Mouse (Mus musculus): ENCODE data around the gene Rab4b.
A peak's percentile ranks its signal among the peaks of the same experiment; 100 is the strongest.

The Rab4b gene

DNA sequence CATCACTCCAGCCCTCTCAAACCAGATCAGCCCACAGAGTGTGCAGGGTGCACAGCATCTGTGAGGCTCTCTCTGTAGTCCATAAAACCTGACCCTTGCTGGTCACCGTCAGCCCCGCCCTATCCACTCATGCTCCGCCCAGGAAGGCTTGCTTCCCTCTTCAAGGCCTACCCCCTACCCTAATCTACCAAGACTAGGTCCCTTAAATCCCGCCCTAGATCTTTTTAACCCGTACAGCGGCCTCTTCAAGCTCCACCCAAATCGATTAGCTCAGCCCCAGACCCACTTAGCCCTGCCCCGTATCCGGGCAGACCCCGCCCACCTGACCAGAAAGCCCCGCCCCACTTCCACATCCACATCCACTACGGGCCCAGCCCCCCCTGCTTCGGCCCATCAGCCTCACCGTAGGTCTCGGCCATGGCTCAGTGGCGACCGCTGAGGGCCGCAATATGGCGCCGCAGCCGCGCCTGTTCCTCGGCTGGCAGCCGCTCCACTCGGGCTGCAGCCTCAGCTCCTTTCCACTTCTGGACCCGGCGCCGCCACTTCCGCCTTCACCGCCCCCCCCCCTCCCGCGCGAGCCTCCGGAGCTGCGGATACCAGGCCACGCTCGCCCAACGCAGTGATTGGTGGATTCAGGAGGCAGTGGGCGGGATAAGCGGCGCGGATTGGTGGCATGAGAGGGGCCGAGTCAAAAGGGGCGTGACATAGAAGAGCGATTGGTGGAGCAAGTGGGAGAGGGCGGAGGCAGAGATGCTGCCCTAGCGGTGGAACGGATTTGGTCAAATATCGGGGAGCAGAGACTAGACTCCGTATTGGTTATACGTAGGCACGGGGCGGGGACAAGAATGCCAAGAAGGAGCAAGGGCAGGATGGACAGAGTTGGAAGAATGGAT lies at the start of gene Rab4b:
TSS of gene Rab4b (minus strand) at position 573 of the 893 bp plus-strand sequence.
- peak; percentile 98 for DNase-seq (ENCODE audit: extremely low read depth, insufficient read length, low spot score)

DNA sequence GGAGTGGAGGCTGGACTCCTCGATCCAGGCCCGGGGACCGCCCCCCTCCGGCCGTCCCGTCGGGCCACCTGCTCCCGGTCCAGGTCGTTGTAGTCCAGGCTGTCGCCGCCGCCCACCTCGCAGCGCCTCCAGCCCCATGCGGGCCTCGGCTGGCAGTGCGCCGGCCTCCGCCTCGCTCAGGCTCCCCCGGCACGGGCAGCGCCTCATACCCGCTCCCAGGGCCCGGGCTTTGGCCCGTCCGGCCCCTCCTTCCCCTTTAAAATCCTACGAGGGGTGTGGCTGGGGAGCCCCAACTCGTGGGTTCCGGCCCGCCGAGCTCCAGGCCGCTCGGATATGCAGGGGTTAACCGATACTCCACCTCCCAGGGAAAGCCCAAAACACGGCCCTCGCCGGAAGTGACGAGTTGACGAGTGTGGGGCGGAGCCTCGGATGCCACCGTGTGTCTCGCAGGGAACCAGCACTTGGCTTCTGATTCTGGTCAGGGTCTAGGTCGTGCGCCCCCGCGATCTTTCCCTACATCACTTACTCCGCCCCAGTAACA lies 49.7 kb upstream of the Rab4b start, which contains the start of gene Itpkc:
TSS of gene Itpkc (minus strand) at position 381 of the 541 bp plus-strand sequence.
- DNase-seq (ENCODE audit: extremely low read depth, insufficient read length, low spot score) = peak; percentile 89

DNA sequence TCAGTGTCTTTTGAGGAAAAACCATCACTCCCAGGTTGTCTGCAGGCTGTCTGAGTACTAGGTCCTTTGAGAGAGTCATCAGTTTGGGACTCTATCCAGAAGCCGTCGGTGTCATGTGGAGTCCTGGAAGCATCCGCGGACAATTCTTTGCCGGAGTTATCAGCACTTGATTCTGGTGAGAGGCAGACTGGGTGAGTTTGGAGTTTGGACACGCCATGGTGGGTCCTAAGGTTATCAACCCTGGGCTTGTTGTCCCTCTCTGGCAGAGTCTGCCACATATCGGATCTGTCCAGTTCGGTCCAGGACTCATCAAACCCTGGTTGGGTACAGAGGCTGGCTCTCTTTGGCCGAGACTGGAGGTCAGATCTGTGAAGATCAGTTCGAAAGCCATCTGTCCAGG lies 49.0 kb upstream of the Rab4b start:
- DNase-seq (ENCODE audit: extremely low read depth, insufficient read length, low spot score) = no peak

DNA sequence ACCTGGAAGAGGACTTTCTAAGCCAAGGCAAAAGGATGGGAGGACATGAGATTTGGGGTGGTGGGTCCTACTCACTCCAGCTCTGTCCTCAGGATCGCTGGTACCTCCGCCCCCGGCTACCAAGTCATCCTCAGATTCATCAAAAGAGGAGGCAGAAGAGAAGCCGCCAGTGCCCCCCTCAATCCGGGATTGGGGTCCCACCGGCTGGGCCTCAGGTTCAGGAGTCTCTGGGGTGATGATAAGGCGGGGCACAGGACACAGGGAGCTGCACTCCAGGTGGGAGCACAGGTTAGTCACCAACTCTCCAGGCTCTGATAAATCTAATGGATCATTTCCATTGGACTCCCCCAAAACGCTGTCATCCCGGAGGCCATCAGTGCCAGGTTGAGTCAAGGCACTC lies 48.6 kb upstream of the Rab4b start:
- no peak for DNase-seq (ENCODE audit: extremely low read depth, insufficient read length, low spot score)

DNA sequence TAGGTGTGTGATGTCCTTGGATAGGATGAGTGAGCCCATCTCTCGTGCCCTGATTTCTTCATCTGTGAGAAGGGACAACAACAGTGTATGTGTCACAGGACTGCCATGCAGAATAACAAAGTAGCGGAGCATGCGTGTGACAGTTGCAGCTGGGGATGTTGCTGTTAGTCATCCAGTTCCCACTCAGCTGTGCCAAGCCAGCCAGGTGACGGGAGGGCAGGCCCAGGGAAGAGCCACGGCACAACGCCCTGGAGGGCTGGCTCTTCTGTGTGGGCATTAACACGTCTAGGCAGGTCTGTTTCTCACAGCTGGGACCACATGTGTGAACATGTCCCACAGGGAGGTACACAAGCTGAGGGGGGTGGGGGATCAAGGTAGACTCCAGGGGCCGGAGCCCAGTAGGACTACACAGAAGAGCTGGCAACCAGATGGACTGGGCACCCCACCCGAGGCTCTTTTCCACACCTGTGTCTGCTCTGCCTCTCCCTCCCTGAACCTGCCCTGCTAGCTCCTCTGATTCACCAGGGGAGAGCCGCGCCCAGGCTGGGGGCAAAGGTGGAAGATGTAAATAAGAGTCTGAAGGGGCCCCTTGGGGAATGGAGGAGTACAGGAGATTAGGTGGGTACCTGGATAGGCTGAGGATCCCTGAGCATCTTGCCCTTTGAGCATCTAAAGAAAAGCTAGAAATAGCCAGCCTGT lies 46.3 kb upstream of the Rab4b start:
- peak; percentile 41 for DNase-seq (ENCODE audit: extremely low read depth, insufficient read length, low spot score)

DNA sequence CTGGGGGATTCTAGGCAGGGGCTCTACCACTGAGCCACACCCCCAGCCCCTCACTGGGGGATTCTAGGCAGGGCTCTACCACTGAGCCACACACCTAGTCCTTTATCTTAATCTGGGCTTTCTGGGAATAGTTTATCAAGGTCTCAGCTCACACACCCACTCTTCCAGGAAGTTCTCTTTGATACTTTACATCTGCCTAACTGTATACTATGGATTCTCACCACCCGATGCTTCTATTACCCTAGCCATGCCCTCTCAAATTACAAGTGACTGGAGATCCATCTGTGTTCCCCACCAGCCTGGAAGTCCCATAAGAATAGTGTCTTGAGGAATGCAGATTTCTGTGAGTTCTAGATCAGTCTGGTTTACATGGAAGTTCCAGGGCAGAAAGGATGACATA lies 43.8 kb upstream of the Rab4b start:
- DNase-seq (ENCODE audit: extremely low read depth, insufficient read length, low spot score) = no peak

DNA sequence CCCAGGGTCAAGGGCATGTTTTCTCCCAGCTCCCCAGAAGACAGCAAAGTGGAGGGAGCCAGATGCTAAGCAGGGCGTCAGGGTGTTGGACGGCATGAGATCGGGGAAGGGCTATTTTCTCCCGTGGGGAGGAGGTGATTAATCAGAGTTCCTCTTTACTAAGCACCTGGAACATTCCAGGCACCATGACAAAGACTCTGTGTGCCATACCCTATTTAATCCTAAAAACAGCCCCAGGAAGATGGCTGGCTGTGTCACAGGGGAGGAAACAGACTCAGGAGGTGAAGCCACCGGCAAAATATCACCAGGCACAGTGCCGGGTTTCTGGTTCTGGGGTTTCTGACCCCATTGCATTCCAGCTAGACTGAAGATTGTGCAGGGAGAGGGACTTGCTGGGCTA lies 43.2 kb upstream of the Rab4b start:
- DNase-seq (ENCODE audit: extremely low read depth, insufficient read length, low spot score) = no peak

DNA sequence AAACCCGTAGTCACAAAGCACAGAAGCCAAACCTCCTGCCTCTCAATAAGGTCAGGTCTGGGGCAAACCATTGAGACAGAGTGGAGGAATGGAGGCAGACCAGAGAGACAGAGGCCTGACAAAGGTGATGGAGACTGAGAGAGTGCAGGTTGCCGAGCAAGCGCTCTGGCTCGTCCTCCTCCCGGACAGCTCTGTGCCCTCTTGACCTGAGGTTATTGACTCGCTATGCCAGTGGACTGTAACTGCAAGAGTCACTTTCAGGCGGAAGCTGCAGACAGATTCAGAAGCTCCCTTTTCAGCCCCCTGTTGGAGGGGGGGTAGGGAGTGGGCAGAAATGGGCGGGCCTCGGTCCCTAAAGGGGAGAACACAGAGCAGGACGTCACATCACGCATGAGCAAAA lies 41.2 kb upstream of the Rab4b start:
- DNase-seq (ENCODE audit: extremely low read depth, insufficient read length, low spot score) = no peak

DNA sequence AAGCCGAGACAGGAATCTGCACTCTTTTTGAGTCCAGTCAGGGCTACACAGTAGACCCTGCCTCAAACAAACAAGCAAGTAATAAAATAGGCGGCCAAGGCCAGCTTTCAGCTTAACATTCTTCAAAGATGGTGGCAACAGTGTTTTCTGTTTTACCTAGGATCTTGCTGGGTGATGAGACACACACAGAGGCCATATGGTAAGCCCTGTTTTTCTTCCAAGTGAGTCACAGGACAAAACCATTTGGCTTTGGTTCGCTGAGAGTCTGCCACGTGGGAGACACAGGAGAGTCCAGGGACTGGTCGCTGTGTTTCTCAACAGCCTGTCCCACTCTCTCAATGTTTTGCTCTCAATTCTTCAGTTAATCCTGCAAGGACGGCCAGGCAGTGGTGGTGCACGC lies 39.9 kb upstream of the Rab4b start:
- peak; percentile 71 for DNase-seq (ENCODE audit: extremely low read depth, insufficient read length, low spot score)

DNA sequence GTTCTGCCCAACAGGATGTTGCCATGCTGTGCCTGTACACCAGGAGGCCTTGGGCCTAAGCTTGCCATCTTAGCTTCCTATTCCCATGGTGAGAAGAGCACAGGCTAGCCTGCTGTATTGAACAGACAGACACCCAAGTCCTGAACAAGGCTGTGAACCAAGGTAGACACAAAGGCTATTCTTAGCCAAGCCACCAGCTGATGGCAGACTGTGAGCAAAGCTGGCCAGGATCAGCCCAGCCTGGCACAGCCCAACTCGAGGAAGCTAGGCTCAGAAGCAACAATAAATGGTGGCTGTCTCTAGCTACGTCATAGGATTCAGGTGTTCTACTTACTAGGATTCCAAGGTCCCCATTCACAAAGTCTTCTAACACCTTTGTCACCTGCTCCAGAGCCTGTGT lies 33.9 kb upstream of the Rab4b start:
- no peak for DNase-seq (ENCODE audit: extremely low read depth, insufficient read length, low spot score)

DNA sequence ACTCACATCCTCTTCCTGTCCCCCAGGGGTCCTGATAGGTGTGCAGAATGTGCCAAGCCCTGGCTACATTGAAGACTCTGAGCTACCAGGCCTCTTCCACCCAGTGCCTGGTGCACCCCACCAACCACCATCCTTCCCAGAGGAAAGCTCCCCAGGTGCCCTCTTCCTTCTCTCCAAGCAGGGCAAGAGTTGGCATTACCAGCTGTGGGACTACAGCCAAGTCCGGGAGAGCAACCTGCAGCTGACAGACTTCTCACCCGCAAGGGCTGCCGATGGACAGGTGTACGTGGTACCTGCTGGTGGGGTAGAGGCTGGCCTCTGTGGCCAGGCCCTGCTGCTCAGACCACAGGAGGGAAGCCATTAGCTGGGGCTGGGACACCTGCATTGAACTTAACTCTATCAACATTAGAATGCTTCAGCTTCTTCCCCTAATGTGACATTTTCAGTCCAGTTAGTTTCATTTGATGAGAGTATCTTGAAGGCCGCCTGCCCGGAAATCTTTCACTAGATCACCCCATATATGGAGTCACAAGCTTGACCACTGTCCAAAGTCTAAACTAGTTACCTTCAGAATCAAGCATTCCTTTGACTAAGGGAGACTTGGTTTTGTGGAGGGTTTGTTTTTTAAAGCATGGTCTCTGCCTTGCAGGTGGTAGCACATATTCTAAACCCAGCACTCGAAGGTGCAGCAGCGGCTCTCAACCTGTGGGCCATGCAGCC lies 25.2 kb upstream of the Rab4b start:
- no peak for DNase-seq (ENCODE audit: extremely low read depth, insufficient read length, low spot score)

DNA sequence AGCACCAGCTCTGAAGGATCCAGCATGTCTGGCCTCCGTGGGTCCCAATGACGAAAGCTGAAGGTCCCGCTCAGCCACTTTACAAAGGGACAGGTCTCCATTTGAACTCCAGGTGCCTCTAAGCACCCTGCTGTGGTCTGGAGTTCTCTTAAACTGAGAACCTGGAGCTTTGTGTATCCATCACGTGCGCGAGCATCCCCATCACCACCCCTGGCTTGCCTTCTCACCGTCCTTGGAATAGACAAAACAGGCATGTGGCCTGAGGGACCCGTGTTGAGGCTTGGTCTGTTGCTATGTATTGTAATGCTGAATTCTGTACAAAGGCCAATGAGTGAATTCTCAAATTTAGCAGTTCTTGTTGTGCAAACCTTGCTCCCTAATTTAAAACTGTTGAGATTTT lies 20.1 kb upstream of the Rab4b start:
- DNase-seq (ENCODE audit: extremely low read depth, insufficient read length, low spot score) = no peak

DNA sequence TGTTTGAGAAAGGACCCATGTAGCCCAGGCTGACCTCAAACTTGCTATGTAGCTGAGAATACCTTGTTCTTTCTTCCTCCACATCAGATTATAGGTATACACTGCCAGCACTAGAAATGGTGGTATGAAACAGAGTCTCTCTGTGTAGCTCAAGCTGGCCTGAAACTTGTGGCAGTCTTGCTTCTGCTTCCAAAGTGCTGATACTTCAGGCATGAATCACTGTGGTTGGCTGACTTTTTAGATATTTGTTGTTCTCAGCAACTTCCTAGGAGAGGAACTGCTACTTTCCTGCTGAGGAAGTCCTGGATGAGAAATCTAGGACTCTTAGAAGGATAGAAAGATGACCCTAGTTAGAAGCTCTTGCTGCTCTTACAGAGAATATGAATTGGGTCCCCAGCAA lies 19.7 kb upstream of the Rab4b start:
- no peak for DNase-seq (ENCODE audit: extremely low read depth, insufficient read length, low spot score)

DNA sequence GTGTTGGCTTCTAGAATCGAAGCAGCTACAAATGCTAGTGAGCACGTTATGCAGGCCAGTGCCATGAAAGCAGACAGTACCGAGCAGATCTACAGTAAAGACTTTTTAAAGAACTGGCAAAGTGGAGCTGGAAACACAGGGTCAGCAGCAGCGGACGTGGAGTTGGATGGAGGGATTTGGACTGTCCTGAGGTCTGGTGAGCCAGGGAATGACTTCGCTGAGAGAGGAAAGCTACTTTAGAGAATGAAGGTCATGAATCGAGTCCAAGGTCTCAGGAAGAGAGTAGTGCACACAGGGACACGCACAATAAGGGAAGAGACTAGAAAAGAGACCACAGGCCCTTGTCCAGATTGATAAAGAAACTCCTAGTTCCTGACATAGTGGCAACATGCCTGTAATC lies 18.9 kb upstream of the Rab4b start:
- DNase-seq (ENCODE audit: extremely low read depth, insufficient read length, low spot score) = no peak

DNA sequence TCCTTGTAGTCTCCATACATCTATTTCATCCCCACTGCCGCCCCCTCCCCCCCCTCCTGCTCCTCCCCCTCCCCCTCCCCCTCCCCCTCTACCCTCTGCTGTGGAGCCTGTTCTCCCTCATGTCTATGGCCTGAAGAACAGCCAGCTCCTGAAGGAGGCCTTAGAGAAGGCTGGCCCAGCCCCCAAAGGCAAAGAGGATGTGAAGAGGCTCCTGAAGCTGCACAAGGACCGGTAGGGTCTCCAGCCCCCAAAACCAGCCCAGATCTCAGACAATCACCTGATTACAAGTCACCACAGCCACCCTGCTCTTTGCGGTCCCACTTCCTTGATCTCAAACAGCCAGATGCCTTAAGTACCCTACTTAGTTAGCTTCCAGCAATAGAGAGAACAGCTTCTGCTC lies 18.4 kb upstream of the Rab4b start:
- no peak for DNase-seq (ENCODE audit: extremely low read depth, insufficient read length, low spot score)

DNA sequence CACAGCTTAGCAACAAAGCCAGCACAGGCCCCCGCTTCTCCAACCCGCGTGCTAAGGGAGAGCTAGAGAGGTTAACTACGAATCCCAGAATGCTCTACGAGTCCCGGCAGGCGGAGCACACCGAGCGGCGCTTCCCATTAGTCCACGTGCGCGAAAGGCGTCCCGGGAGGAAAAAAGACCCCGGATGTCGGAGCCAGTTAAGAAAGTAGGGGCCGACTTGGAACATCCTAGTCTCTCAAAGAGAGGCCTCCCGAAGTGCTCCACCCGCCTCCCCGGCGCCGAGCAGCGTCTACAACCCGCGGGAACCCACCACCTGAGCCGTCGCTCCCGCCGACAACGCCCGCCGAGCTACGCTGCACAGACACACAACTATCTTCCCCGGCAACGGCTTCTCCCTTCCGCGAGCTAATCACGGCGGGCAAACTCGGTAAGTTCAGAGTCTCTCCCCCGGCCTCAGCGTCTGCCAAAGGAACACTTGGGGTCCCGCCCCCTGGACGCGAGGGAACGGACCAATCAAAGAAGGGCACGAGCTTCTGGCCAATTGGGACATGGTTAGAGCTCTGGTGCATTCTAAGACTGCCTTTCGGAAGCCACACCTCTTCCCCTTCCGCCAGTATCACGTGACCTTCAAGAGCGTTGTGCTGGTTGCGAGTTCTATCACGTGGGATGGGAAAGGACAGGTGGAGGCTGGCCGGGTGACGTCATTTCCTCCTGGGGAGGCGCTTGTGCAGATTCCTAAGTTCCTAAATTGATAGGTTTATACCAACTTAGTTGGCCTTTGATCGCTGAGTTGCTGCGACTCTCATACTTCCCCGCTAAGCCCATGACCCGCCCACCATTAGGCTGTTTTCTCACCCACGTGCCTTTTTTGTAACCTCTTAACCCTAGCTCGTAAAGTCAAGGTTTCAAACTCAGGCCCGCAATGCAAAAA lies 17.2 kb upstream of the Rab4b start, which contains the start of the genes BC024978 and Snrpa:
TSS of gene BC024978 (plus strand) at position 101 of the 931 bp plus-strand sequence.
TSS of gene Snrpa (minus strand) at position 591 of the 931 bp plus-strand sequence.
- DNase-seq (ENCODE audit: extremely low read depth, insufficient read length, low spot score) = peak; percentile 93

DNA sequence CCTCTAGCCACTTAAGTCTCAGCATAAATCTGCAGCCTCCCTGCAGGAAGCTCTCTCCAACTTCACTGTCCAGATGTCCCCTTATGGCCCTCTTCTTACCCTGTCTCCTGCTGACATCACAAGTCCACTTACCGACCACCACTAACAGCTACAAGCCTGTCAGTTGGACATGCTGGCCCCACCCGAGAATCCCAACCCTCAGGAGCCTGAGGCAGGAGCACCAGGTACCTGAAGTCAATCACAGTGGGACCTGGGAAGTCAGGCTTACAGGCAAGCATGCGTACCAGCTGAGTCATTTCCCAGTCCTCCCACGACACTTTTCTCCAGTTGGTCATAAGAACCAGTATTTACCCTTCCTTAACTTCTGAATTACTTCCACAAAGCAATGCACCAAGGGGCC lies 15.0 kb upstream of the Rab4b start:
- no peak for DNase-seq (ENCODE audit: extremely low read depth, insufficient read length, low spot score)

DNA sequence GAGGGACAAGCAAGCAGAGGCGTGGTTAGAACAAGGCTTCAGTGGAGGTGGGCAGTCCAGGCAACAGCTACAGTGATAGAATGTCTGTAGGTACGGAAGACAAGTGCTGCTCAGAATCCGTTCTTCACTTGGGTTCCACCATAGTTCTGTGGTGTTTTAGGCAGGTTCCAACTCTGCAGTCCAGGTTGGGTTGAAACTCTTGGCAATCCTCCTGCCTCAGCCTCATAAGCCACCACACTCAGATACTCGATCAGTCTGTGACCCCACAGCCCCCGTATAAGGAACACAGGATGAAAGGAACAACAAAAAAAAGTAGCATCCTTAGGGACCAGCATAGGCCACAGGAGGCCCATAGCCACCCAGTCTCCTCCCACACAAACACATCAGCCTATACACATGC lies 13.7 kb upstream of the Rab4b start:
- DNase-seq (ENCODE audit: extremely low read depth, insufficient read length, low spot score) = no peak

DNA sequence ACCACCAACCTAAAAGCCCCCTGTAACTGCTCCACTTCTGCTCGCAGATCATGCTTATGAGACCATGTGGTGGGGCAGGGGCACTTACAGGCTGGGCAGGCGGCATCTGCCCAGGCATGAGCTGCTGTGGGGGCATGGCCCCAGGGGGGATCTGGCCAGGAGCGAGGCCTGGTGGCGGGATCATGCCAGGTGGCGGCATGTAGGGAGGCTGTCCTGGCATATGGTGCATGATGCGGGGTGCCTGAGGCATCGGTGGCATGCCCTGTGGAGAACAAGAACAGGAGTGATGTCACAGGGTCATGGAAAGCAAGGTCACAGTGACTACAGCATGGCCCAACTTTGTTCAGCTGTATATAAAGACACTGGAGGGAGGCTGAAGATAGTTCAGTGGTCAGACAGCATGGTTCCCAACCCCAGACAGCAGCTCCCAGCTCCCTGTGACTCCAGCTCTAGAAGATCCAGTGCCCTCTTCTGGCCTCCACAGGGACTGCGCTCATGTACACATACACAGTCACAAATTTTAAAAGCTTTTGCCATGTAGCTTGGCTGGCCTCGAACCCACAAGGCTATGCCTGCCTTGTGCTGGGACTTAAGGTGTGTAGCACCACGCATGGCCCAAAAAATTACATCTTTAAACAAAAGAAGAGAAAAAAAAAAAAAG lies 10.7 kb upstream of the Rab4b start:
- DNase-seq (ENCODE audit: extremely low read depth, insufficient read length, low spot score) = no peak
